Mouse (Mus musculus): ENCODE data around the gene Tcl1b4. TPM values are rescaled to one million over a fixed set of nuclear protein-coding genes. Genes with fewer than 3 reads are reported as not detected.
"Not testable (repeated sequence)": the region's sequence is repeated elsewhere in the genome, so short reads cannot be mapped to it uniquely, and the experiment has no call there.

The Tcl1b4 gene
- polyA plus RNA-seq (2015; fragmentation: Nextera tagmentation; extraction: Ambion mirVana), result not detected in 2 replicates

DNA sequence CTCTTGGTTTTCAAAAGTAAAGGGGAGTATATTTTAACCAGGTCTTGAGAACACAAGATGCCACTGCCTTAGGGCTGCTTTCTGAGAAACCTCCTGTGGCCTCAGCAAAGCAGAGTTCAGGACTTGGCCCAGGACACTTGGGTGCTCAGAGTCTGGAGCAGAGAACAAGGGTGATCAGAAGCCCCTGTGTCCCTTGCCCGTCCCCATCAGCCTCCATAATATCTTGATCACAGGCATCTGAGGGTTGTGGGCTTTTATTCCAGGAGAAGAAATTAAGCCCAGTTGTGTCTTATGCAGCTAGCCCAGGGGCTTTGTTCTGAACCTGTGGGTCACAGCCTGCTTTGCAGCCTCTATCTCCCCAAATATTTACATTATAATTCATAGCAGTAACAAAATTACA lies at the start of gene Tcl1b4:
Gene Tcl1b4 (plus strand): TSS at position 301 of the 400 bp plus-strand sequence.
- ATAC-seq; H3K27me3 ChIP-seq; H3K27ac ChIP-seq; H3K4me2 ChIP-seq (replicated peaks); H3K9me3 ChIP-seq; H3K9ac ChIP-seq (replicated peaks); H3K36me3 ChIP-seq; H3K4me3 ChIP-seq (replicated peaks); H3K4me1 ChIP-seq (replicated peaks): not testable (repeated sequence)
- 88% methylated on average over 1 of the region's 1 CpGs for WGBS

DNA sequence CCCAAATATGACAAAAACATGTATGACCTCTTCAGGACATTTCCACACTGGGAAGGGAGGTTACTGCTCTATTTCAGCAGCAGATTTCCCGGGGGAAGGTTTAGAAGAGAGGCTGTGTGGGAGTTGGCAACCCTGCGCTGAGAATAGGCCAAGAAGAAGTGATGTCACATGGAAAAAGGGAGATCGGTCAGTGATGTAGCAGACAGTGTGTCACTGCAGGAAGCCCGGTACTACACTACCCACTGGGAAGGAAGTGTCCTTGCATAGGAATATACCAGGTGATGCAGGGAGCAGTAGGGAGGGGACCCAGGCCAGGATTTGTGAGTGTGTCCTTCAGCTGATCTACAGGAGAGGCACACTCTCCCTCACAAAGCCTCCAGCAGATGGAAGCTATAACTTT lies 46.5 kb upstream of the Tcl1b4 start:
- not testable (repeated sequence) for H3K4me1 ChIP-seq (replicated peaks); H3K9ac ChIP-seq (replicated peaks); H3K4me3 ChIP-seq (replicated peaks); H3K27me3 ChIP-seq; H3K9me3 ChIP-seq; H3K4me2 ChIP-seq (replicated peaks); ATAC-seq; H3K36me3 ChIP-seq; H3K27ac ChIP-seq
- WGBS, result 89% methylated on average over 4 of the region's 4 CpGs

GRCm38 (mm10) chr12:105158842-105159241 lies 42.9 kb upstream of the Tcl1b4 start:
- Histone ChIP-seq H3K27me3 (no peaks in the 10 kb centered on the region), H3K27ac (no peak overlapping the region), H3K9me3 (no peaks in the 10 kb centered on the region), H3K9ac (replicated peaks) (no peak overlapping the region), H3K4me3 (replicated peaks) (no peak overlapping the region), H3K36me3 (no peaks in the 10 kb centered on the region), H3K4me1 (replicated peaks) (no peaks in the 10 kb centered on the region), H3K4me2 (replicated peaks) (no peak overlapping the region)
- 81% methylated on average over 6 of the region's 6 CpGs for WGBS
- no peak for ATAC-seq

GRCm38 (mm10) chr12:105159390-105159789 lies 42.4 kb upstream of the Tcl1b4 start, which contains the start of gene Tcl1b1:
Tcl1b1 (plus strand) TSS chr12:105159690.
- Histone ChIP-seq H3K9ac (replicated peaks) (no peak within 1 kb of the TSS), H3K4me3 (replicated peaks) (no peak within 1 kb of the TSS), H3K27ac (no peak within 1 kb of the TSS), H3K36me3 (no peaks in the 10 kb centered on the region), H3K9me3 (no peaks in the 10 kb centered on the region), H3K4me1 (replicated peaks) (no peaks in the 10 kb centered on the region), H3K4me2 (replicated peaks) (no peak within 1 kb of the TSS), H3K27me3 (no peaks in the 10 kb centered on the region)
- 83% methylated on average over 4 of the region's 4 CpGs for WGBS
- ATAC-seq, result no peak

GRCm38 (mm10) chr12:105166734-105167133 lies 35.0 kb upstream of the Tcl1b4 start:
- no peaks in the 10 kb centered on the region for H3K27me3 ChIP-seq
- no peaks in the 10 kb centered on the region for H3K9me3 ChIP-seq
- H3K4me2 ChIP-seq (replicated peaks), result no peak overlapping the region
- H3K4me1 ChIP-seq (replicated peaks), result no peaks in the 10 kb centered on the region
- ATAC-seq, result no peak
- no peaks in the 10 kb centered on the region for H3K36me3 ChIP-seq
- 83% methylated on average over 3 of the region's 3 CpGs for WGBS
- no peak overlapping the region for H3K9ac ChIP-seq (replicated peaks)
- no peak overlapping the region for H3K27ac ChIP-seq
- no peak overlapping the region for H3K4me3 ChIP-seq (replicated peaks)

DNA sequence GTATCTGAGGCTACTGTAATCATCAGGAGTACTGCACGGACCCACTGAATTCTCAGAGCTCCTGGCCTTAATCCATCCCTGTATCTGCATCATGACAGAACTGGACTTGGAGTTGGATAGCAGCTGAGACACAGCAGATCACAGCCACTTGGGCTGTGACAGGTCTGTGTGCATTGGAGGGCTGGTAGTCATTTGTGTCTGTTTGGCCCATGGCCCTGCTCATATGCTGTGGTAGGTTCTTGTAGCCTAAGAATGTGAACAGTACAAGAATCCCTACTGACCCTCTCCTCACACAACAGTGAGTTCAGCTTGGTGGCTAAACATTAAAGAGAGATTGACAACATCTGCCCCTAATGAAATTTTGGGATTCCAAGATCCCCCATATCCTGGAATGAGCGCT lies 28.4 kb upstream of the Tcl1b4 start:
- no peaks in the 10 kb centered on the region for H3K36me3 ChIP-seq
- H3K4me3 ChIP-seq (replicated peaks), result no peak overlapping the region
- H3K9ac ChIP-seq (replicated peaks), result no peak overlapping the region
- H3K27ac ChIP-seq, result no peak overlapping the region
- no peaks in the 10 kb centered on the region for H3K27me3 ChIP-seq
- H3K4me2 ChIP-seq (replicated peaks), result no peak overlapping the region
- whole genome bisulfite sequencing, result 90% methylated on average over 2 of the region's 2 CpGs
- no peaks in the 10 kb centered on the region for H3K4me1 ChIP-seq (replicated peaks)
- no peak for ATAC-seq
- H3K9me3 ChIP-seq, result no peaks in the 10 kb centered on the region

DNA sequence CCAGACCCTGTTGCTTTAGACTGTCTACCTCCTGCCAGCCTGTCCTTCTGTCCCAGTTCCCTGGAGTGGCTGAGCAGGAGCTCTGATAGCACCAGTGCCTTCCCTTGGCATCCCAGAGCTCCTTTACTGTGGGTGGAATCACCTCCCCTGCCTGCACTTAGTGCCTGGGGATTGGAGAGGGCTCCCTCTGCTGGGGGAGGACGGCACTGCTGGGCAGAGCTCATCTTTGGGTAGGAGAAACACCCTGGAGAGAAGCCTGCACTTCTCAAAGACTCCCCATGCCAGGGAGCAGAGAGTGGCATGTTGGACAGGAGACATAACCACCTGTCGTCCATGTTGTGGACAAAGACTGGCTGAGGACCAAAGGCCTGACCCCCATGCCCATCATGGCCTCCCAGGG lies 27.4 kb upstream of the Tcl1b4 start:
- not testable (repeated sequence) for H3K9ac ChIP-seq (replicated peaks); H3K9me3 ChIP-seq; H3K27ac ChIP-seq; H3K4me1 ChIP-seq (replicated peaks); H3K36me3 ChIP-seq; ATAC-seq; H3K4me2 ChIP-seq (replicated peaks); H3K4me3 ChIP-seq (replicated peaks); H3K27me3 ChIP-seq
- WGBS, result 54% methylated on average over 2 of the region's 2 CpGs

GRCm38 (mm10) chr12:105176044-105176443 lies 25.7 kb upstream of the Tcl1b4 start, which contains the start of gene Tcl1b5:
Tcl1b5 (plus strand) TSS chr12:105176344.
- H3K4me2 ChIP-seq (replicated peaks); H3K9me3 ChIP-seq; H3K4me3 ChIP-seq (replicated peaks); H3K9ac ChIP-seq (replicated peaks); ATAC-seq; H3K4me1 ChIP-seq (replicated peaks); H3K27me3 ChIP-seq; H3K36me3 ChIP-seq; H3K27ac ChIP-seq: not testable (repeated sequence)
- WGBS, result 75% methylated on average over 3 of the region's 3 CpGs

DNA sequence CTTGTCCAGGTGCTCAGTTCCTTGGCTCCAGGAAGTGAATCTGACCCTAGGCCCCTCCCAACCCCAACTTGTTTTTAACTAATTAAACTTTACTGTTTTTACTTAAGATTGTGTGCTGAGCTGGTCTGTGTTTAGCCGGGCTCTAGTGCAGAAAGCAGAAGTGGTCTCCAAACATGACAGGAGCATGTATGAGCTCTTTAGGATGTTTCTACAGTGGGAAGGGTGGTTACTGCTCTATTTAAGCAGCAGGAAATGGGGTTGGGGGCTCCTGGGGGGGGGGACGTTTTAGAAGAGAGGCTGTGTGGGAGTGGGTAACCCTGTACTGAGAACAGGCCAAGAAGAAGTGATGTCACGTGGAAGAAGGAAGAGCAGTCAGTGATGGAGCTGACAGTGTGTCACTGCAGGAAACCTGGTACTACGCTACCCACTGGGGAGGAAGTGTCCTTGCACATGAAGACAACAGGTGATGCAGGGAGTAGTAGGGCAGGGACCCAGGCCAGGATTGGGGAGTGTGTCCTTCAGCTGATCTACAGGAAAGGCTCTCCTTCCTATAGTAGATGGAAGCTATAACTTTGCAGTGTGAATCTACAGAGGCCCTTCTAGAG lies 20.6 kb upstream of the Tcl1b4 start:
- H3K4me2 ChIP-seq (replicated peaks); H3K27me3 ChIP-seq; ATAC-seq; H3K9ac ChIP-seq (replicated peaks); H3K4me3 ChIP-seq (replicated peaks); H3K27ac ChIP-seq; H3K36me3 ChIP-seq; H3K9me3 ChIP-seq; H3K4me1 ChIP-seq (replicated peaks): not testable (repeated sequence)
- WGBS, result 81% methylated on average over 4 of the region's 4 CpGs

GRCm38 (mm10) chr12:105188980-105189379 lies 12.8 kb upstream of the Tcl1b4 start:
- not testable (repeated sequence) for H3K36me3 ChIP-seq; ATAC-seq; H3K9ac ChIP-seq (replicated peaks); H3K27me3 ChIP-seq; H3K4me3 ChIP-seq (replicated peaks); H3K9me3 ChIP-seq; H3K4me2 ChIP-seq (replicated peaks); H3K4me1 ChIP-seq (replicated peaks); H3K27ac ChIP-seq
- 59% methylated on average over 2 of the region's 2 CpGs for WGBS

DNA sequence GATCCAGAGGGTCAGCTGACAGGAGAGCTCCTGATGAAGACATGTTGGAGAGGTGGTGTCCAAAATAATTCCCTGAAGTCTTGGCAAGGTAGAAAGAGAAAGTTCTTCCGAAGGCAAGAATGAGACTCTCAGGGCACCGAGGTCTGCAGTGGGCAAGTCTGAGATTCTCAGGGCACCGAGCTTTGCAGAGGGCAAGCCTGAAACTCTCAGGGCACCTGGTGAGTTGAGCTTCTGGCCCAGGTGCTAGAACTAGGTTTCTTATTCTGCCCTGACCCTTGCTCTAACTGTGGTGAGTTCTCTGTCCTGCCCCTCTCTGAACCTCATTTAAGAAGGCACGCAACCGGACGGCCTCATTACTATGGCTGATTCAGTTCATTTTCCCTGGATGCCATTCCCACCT lies 11.0 kb upstream of the Tcl1b4 start, which contains the start of gene Tcl1b3:
Gene Tcl1b3 (plus strand): TSS at position 301 of the 400 bp plus-strand sequence.
- H3K9me3 ChIP-seq; H3K27ac ChIP-seq; H3K36me3 ChIP-seq; H3K9ac ChIP-seq (replicated peaks); H3K4me1 ChIP-seq (replicated peaks); H3K4me3 ChIP-seq (replicated peaks); H3K27me3 ChIP-seq; ATAC-seq; H3K4me2 ChIP-seq (replicated peaks): not testable (repeated sequence)
- WGBS, result 92% methylated on average over 6 of the region's 6 CpGs

- ATAC-seq, result peak; percentile 66
- H3K27me3 ChIP-seq; H3K4me3 ChIP-seq (replicated peaks); H3K4me1 ChIP-seq (replicated peaks); H3K4me2 ChIP-seq (replicated peaks); H3K9ac ChIP-seq (replicated peaks); H3K36me3 ChIP-seq; H3K9me3 ChIP-seq: not testable (repeated sequence)
- 12% methylated on average over 7 of the region's 7 CpGs for WGBS
- peak overlapping the region; percentile 30; the same call in 1 of the 2 replicates for H3K27ac ChIP-seq
Observed at GRCm38 (mm10) chr12:105199684-105200497, 1.9 kb upstream of the Tcl1b4 start.

Measured in midbrain, embryonic 13.5 days (tissue).